Mouse (Mus musculus): Measurements from ENCODE around the gene N4bp1.

DNA sequence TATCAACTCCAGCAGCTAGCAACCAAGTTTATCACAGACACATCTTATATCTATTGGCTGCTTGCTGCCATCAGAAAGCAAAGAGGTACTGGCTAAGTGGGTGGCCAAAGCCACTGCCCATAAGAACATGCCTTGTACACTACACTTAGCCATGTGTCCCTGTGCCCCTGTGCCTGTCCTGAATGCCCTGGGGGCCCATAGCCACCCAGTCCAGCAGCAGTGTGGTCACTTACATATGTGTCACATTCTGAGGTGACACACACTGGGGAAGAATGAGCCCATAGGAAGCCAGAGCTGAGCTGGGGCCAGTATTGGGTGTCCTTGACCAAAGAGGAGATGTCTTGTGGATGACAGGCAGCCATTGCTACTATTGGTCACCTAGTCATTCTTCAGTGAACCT is 49.2 kb downstream of the N4bp1 start:
- no peak for TF ChIP-seq POLR2A (IDR thresholded peaks at IDR 0.05; ENCODE audit: insufficient read length, low read depth)
- TF ChIP-seq SRF (IDR thresholded peaks at IDR 0.05; ENCODE audit: control insufficient read depth, insufficient read length, low read depth): no peak
- TF ChIP-seq USF1 (IDR thresholded peaks at IDR 0.05; ENCODE audit: low read depth): no peak
- TF ChIP-seq MAX (IDR thresholded peaks at IDR 0.05; ENCODE audit: low read depth): no peak
- no peak for TF ChIP-seq MYOG (IDR thresholded peaks at IDR 0.05; ENCODE audit: control insufficient read depth in 1 of 3, insufficient read depth in 1 of 3, insufficient read length in 2 of 3, low read depth in 2 of 3)
- TF ChIP-seq TCF3 (IDR thresholded peaks at IDR 0.05; ENCODE audit: insufficient read length, low read depth): no peak
- TF ChIP-seq POLR2AphosphoS2 (IDR thresholded peaks at IDR 0.05; ENCODE audit: insufficient read length, low read depth): no peak
- no peak for TF ChIP-seq MYOD1 (IDR thresholded peaks at IDR 0.05; ENCODE audit: control insufficient read depth in 1 of 3, insufficient read length in 2 of 3, low read depth in 2 of 3)
- TF ChIP-seq TCF12 (IDR thresholded peaks at IDR 0.05; ENCODE audit: insufficient read depth, poor library complexity, severe bottlenecking): no peak

All from myocyte (in vitro differentiated cells).